Mouse (Mus musculus) Patski (cell line): Measurements from ENCODE around the gene Vamp2. TPM values are rescaled to one million over a fixed set of nuclear protein-coding genes. Genes with fewer than 3 reads are reported as not detected.
A peak's percentile ranks its signal among the peaks of the same experiment; 100 is the strongest.

Experiments
- ATAC-seq: fragments of 100-300 bp; one replicate; pipeline ENCODE4 v1.8.0; 2021
- CTCF ChIA-PET: fragments of 350-600 bp; sonication (Branson Sonifier 250); formaldehyde crosslinking; loops from one replicate; lab custom pipeline; 2022; ENCODE audit warnings: inconsistent platforms; lab: Charles Lee
- POLR2A ChIA-PET: fragments of 350-600 bp; sonication (Branson Sonifier 250); formaldehyde crosslinking; loops from one replicate; lab custom pipeline; 2022; ENCODE audit warnings: antibody characterized with exemption, inconsistent platforms; lab: Charles Lee
- DNase-seq: peaks from one replicate; pipeline ENCODE4 v3.0.0-alpha.2; 2011; ENCODE audit warnings: low read depth, low spot score
- H3K27me3 ChIP-seq: fragments of 371-371 bp; one replicate; pipeline ENCODE4 v1.5.1; 2021
- CTCF ChIP-seq: fragments of 100-300 bp; IDR thresholded peaks from one replicate; pipeline ENCODE4 v1.5.1; 2021
- in situ Hi-C: fragments of 300-500 bp; cut with MboI; formaldehyde crosslinking; loops from 3 replicates; pipeline ENCODE4 v1.11.1; 2018; ENCODE audit warnings: low pct_unique_long_range_greater_than_20kb, mixed read lengths
- polyA plus RNA-seq: library from polyadenylated mRNA; unstranded; gene quantifications from one replicate; pipeline ENCODE4 v1.2.3, GENCODE M21; 2021

Vamp2 gene
- polyA plus RNA-seq, 1 experiment from 2014 or later: 62.4 TPM

DNA sequence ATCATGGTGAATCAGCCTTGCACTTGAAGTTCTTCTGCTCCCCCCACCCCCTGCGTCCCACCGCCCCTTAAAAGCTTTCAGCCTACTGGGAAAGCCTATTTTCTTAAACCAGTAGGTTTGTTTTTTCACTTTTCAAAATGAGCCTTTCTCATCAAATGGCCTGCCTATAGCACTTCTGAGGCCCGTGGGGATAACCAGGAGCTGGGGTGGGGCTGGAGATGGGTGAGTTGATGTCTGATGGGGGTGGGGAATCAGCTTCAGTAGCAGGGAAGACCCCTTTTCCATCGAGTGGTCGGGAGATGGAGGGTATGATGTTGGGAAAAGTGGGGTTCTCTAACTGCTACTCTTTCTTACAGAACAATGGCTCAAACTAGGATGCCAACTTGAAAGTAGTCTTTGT lies 28.6 kb downstream of the Vamp2 start:
- no peaks in the 10 kb centered on the region for H3K27me3 ChIP-seq
- in situ Hi-C loops: no loop called here
- ATAC-seq (no peak), DNase-seq (no peak)
- no peak for TF ChIP-seq CTCF
- CTCF ChIA-PET: no interaction called here
- POLR2A ChIA-PET: interaction anchor here (0.7 kb wide), 1 partner anchor 17 kb away, joined by 3 read pairs; no protein-coding TSS in a partner anchor

DNA sequence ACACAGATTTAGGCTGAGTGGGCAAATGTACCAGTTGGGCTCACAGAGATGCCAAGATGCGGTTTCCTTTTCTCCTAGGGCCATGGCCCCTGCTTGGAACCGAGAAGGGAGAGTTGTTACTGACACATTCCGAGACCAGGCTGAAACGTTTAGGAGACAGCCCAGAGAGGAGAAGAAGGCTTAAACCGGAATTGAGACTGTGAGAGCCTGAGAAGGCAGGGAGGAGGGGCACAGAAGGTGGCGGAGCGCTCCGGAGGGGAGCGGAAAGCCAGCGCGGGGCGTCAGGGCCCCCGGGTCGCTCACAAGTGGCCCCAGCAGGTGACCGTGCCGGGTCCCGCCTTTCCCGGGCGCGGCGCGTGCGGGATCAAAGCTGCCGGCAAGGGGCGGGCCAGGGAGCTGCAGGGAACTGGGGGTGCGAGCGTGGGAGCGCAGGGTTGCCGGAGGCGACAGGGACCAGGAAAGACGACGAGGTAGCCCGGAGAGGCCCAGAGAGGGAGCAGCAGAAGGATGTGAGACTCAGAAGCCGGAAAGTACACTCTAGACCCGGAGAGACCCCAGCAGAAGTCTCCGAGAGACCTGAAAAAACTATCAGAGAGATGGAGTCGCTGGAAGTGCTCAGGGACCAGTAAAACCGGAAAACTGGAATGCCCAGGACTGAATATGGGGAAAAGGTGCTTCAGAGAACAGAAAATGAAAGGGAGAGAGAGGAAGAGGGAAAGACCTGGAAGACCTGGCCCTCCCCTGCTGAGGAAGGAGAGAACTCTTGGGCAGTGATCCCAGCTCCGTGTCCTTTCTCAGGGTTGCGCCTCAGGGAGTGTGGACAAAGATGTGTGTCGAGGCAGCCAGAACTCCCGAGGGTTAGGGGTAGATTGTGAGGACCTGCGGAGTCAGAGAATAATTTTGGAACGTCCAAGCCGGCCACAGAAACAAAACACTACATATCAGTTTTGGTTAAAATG lies 29.7 kb downstream of the Vamp2 start:
- CTCF ChIA-PET: interaction anchor here (1.3 to 1.6 kb wide), 2 partner anchors 25 to 54 kb away, joined by 4 to 6 read pairs; no protein-coding TSS in a partner anchor

DNA sequence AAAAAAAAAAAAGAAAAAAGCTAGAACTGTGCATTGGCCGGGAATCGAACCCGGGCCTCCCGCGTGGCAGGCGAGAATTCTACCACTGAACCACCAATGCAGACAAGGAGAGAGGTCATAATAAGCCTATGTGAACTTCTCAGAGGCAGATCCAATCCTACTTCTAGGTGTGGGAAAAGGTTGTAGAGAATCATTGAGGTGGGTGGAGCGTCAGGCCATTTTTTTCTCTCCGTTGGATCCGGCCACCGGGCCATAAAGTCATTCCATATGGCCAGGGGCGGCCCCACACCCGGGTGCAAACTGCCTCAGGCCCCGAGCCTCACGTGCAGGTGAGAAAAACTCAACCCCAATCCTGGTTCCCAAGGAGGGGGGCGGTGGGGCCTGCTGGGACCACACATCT lies 30.5 kb downstream of the Vamp2 start:
- in situ Hi-C loops: no loop called here
- ChIA-PET CTCF (interaction anchor here (1.3 to 1.6 kb wide), 2 partner anchors 26 to 55 kb away, joined by 4 to 6 read pairs; no protein-coding TSS in a partner anchor), POLR2A (interaction anchor here (0.9 to 1.0 kb wide), 2 partner anchors 18 to 55 kb away, joined by 3 to 7 read pairs; no protein-coding TSS in a partner anchor)
- ATAC-seq (no peak), DNase-seq (no peak)
- no peaks in the 10 kb centered on the region for H3K27me3 ChIP-seq
- no peak for TF ChIP-seq CTCF

More for the DNA sequence above, 29.7 kb downstream of the Vamp2 start:
- DNase-seq (no peak), ATAC-seq (peak; percentile 31)
- POLR2A ChIA-PET: interaction anchor here (1.0 kb wide), 1 partner anchor 55 kb away, joined by 7 read pairs; no protein-coding TSS in a partner anchor
- no peak for TF ChIP-seq CTCF
- no peaks in the 10 kb centered on the region for H3K27me3 ChIP-seq
- in situ Hi-C loops: no loop called here

DNA sequence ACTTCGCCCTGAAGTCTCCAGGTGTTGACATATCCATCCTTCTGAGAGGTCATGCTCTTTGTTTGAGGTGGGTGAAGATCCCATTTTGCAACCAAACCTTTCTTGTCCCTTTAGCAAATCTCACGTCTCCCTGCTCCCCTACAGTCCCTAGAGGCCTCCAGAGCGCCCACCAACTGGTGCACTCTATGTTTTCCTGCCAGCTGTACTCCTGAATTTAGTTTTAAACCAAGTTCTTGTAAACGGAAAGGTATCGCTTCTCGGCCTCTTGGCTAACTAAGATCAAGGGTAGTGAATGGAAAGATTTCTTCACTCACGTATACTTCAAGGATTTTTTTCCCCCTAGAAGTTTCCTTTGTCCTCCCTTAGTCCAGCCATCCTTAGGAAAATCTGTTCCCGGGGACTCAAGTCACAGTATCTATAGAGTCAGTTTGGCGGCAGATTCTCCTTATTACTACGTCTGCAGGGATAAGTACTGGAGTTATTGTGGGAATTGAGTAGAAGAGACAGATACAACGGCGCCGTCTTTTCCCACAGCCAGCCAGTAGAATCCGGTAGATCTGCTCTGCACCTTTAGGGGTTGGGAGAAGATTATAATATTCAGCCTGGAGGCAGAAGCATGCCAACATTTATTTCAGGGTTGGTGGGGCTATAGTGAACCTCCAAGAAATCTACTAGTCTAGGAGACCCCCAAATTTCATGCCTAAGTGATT lies 31.3 kb downstream of the Vamp2 start:
- CTCF ChIA-PET: interaction anchor here (6.2 kb wide), 1 partner anchor 55 kb away, joined by 78 read pairs; no protein-coding TSS in a partner anchor
- DNase-seq (no peak), ATAC-seq (no peak)
- POLR2A ChIA-PET: interaction anchor here (0.9 kb wide), 1 partner anchor 18 kb away, joined by 3 read pairs; no protein-coding TSS in a partner anchor
- TF ChIP-seq CTCF: no peak
- in situ Hi-C loops: loop anchor here (5.0 kb wide), 1 partner anchor 52 kb away; no protein-coding TSS in a partner anchor
- H3K27me3 ChIP-seq: no peaks in the 10 kb centered on the region

DNA sequence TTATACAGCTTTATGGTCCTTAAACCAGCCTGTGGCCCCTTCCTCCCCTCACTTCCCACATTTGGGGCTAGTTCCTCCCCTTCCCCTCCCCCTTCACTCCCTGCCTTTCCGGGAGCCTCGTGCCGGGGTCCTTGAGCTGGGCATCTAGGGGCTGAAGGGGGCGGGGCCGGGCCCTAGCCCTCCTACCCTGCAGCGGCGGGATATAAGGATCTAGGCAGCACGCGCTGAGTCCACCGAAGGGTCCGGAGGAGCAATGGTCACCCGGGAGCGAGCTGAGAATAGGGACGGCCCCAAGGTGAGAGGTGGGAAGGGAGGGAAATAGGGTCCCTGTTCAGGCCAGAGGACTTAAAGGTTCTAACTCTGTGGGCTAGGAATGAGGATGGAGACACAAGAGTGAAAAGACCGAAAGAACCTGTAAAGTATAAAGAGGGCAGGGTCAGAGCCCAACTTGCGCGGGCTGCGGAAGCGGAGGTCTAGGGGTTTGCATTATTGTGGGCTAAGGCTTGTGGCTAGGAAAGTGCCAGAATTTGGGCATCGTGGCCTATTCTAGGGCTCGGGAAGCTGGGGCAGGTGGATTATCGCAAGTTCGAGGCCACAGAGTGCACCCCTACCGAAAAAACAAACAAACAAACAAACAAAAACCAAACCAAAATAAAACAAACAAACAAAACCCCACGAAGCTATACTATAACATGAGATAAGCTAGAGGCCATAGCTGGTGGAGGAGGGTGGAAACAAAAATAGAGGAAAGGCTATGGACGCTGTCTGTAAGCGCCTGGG lies 32.1 kb downstream of the Vamp2 start, which contains the start of gene Hes7:
Hes7 (plus strand) TSS at position 184 of the 780 bp plus-strand sequence.
- no peak for TF ChIP-seq CTCF
- ChIA-PET POLR2A (no interaction called here), CTCF (interaction anchor here (2.1 to 6.2 kb wide), 2 partner anchors 47 to 55 kb away, joined by 7 to 78 read pairs; no protein-coding TSS in a partner anchor)
- in situ Hi-C loops: loop anchor here (5.0 kb wide), 1 partner anchor 53 kb away; no protein-coding TSS in a partner anchor
- no peaks in the 10 kb centered on the region for H3K27me3 ChIP-seq
- ATAC-seq (no peak), DNase-seq (no peak)

DNA sequence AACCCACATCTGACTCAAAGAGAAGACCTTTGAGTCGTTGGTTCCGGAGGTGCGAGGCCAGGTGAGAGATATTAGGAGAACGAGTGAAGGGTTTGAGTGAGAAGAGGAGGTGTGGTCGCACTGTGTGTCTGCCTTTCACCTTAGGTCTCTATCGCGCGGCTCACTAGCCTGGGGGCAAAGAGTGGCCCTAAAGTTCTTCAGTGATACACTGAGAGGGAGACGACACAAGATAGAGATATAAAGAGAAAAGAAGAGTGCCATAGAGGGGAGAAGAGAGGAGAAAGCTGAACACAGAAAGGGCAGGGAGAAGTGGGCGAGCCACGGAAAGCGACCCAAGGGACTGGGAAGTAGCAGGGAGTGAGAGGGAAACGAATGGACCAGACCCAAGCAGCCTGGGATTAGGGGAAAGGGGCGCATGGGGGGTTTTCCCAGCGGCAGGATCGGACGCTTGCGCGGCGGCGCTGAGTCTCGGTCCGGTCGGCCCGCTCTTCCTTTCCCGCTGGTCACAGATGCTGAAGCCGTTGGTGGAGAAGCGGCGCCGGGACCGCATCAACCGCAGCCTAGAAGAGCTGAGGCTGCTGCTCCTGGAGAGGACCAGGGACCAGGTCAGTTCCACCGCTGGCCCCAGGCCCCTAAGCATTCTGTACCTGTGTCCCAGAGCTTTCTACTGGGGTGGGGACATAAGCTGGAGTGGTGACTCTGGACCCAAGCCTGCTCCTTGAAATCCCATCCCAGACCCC lies 32.9 kb downstream of the Vamp2 start:
- POLR2A ChIA-PET: interaction anchor here (0.6 to 3.5 kb wide), 7 partner anchors 18 to 81 kb away, joined by 3 to 20 read pairs (median 6); no protein-coding TSS in a partner anchor
- ATAC-seq (no peak), DNase-seq (no peak)
- in situ Hi-C loops: loop anchor here (5.0 kb wide), 1 partner anchor 54 kb away; no protein-coding TSS in a partner anchor
- CTCF ChIA-PET: interaction anchor here (1.1 to 6.2 kb wide), 5 partner anchors 29 to 78 kb away, joined by 3 to 78 read pairs (median 8); no protein-coding TSS in a partner anchor
- TF ChIP-seq CTCF: no peak
- no peaks in the 10 kb centered on the region for H3K27me3 ChIP-seq

DNA sequence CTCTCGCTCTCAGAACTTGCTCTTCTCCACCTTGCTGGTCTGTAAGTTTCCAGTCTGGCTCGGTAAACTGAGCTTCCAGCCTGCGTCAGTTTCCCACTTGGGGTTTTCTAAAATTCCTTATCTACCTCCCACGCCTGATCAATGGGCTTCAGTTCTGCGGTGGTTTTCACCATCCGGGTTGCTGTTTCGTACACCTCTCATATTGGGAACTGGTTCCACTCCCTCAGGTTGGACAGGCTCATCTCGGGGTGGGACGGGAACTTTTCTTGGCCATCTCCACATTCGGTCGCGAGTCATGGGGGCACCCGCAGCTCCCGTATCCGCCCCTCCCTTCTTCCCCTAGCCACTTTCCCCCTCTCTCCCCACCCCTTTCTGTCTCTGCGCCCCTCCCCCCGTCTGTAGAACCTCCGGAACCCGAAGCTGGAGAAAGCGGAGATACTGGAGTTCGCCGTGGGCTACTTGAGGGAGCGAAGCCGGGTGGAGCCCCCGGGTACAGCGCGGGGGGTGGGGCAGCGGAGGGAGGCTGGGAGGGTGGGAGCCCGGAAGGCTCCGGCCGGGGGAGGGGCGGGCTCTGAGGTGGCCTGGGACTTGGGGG lies 33.5 kb downstream of the Vamp2 start:
- ChIA-PET POLR2A (interaction anchor here (0.6 to 3.5 kb wide), 10 partner anchors 11 to 81 kb away, joined by 3 to 20 read pairs (median 4); partner anchors contain the start of gene Per1), CTCF (interaction anchor here (0.7 to 6.2 kb wide), 11 partner anchors 21 to 81 kb away, joined by 3 to 78 read pairs (median 4); partner anchors contain the start of genes Per1 and Tmem107)
- no peaks in the 10 kb centered on the region for H3K27me3 ChIP-seq
- no peak for DNase-seq
- TF ChIP-seq CTCF: no peak
- in situ Hi-C loops: loop anchor here (5.0 kb wide), 1 partner anchor 55 kb away; no protein-coding TSS in a partner anchor
- no peak for ATAC-seq
